Mouse (Mus musculus) induced T-regulatory cell, adult 2 months (primary cell): ENCODE measurements around the gene Myo3b.

Experiments
- DNase-seq: peaks from one replicate; pipeline ENCODE4 v3.0.0-alpha.2; 2012; ENCODE audit warnings: low read depth

Gene Myo3b

GRCm38 (mm10) chr2:70065729-70066300, 26.9 kb downstream of the Myo3b start:
- no peak for DNase-seq

- no peak for DNase-seq
Measured at GRCm38 (mm10) chr2:70066338-70067022, 27.6 kb downstream of the Myo3b start.

GRCm38 (mm10) chr2:70069861-70070260, 30.9 kb downstream of the Myo3b start:
- no peak for DNase-seq

GRCm38 (mm10) chr2:70083444-70084020, 44.6 kb downstream of the Myo3b start:
- no peak for DNase-seq

- DNase-seq, result peak; percentile 90
Measured at GRCm38 (mm10) chr2:70091261-70091660, 52.3 kb downstream of the Myo3b start.

- peak; percentile 89 for DNase-seq
Measured at GRCm38 (mm10) chr2:70091801-70092522, 53.0 kb downstream of the Myo3b start.

GRCm38 (mm10) chr2:70092665-70093064, 53.7 kb downstream of the Myo3b start:
- DNase-seq, result peak; percentile 86

- peak; percentile 40 for DNase-seq
Measured at GRCm38 (mm10) chr2:70094446-70094845, 55.5 kb downstream of the Myo3b start.

GRCm38 (mm10) chr2:70097229-70098095, 58.5 kb downstream of the Myo3b start:
- DNase-seq, result no peak

- no peak for DNase-seq
Measured at GRCm38 (mm10) chr2:70099459-70099858, 60.5 kb downstream of the Myo3b start.

GRCm38 (mm10) chr2:70105286-70106030, 66.5 kb downstream of the Myo3b start:
- DNase-seq, result peak; percentile 76

GRCm38 (mm10) chr2:70109010-70109409, 70.1 kb downstream of the Myo3b start:
- no peak for DNase-seq

- DNase-seq, result no peak
Measured at GRCm38 (mm10) chr2:70113798-70114782, 75.2 kb downstream of the Myo3b start.

- peak; percentile 59 for DNase-seq
Measured at GRCm38 (mm10) chr2:70118376-70119264, 79.7 kb downstream of the Myo3b start.

GRCm38 (mm10) chr2:70119265-70119663, 80.3 kb downstream of the Myo3b start:
- DNase-seq, result peak; percentile 28

GRCm38 (mm10) chr2:70126330-70126729, 87.4 kb downstream of the Myo3b start:
- no peak for DNase-seq

- DNase-seq, result peak; percentile 93
Measured at GRCm38 (mm10) chr2:70126783-70127182, 87.9 kb downstream of the Myo3b start.

GRCm38 (mm10) chr2:70127351-70128148, 88.6 kb downstream of the Myo3b start:
- DNase-seq, result peak; percentile 80
